9 mouse cellular contexts compared by ENCODE assay signal in the genomic region with DNA sequence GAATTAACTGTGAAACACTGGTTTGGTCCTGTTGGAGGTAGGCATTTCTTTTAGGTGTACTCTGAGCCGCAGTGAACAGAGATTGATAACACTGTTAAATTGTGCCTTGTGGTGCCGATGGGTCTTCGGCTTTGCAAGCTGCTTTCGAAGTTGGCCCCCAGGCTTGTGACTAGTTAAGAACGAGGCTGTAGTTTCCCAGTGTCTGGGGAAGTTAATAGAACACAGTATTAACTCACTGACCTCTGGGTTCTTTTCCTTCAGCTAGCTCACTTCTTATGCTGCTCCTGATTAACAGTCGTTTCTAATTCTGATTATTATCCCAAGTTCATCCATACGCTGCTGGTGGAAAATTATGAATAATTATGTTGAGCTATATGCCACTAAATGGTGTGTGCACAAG. TPM values are rescaled to one million over a fixed set of nuclear protein-coding genes. Genes with fewer than 3 reads are reported as not detected.
DNase-seq lines count a peak whose midpoint lies in the region; ATAC-seq and TF ChIP-seq lines count a peak whose summit lies in the region.
"Had no signal": no experiment of that assay in that cellular context is flagged by ENCODE, and none has a peak within 500 bp of the region (broad histone marks: within the 10 kb centered on the region; RNA-seq: fewer than 3 reads in every experiment).

No protein-coding gene starts in this region.

- H3K27me3 ChIP-seq in lung, embryonic 14.5 days (ENCODE audit: insufficient read depth, low read length): no peaks in the 10 kb centered on the region
- H3K27me3 ChIP-seq in forebrain, postnatal 0 days (ENCODE audit: insufficient read depth, low read length): no peaks in the 10 kb centered on the region
- no peaks in the 10 kb centered on the region for H3K27me3 ChIP-seq in limb, embryonic 10.5 days (ENCODE audit: low read depth, poor library complexity, severe bottlenecking)

- no peak for TF ChIP-seq POLR2A in olfactory bulb, adult 2 months (IDR thresholded peaks at IDR 0.05; ENCODE audit: insufficient read depth, low read depth, low read length)

- peak overlapping the region; percentile 75 for H3K9ac ChIP-seq in lung, embryonic 14.5 days
- H3K9ac ChIP-seq in forebrain, postnatal 0 days: peak overlapping the region; percentile 90

- no peak for DNase-seq in lung, embryonic 14.5 days
- no peak for DNase-seq in lung, postnatal 36 days
- DNase-seq in forebrain, postnatal 0 days: no peak
- no peak for DNase-seq in limb, embryonic 10.5 days (ENCODE audit: low spot score)
- no peak for DNase-seq in spleen, postnatal 4 days (ENCODE audit: low spot score in 2 of 2)
- no peak for DNase-seq in cerebellum, adult 11 months
- DNase-seq in ovary, postnatal 36 days (ENCODE audit: low spot score): no peak

- no peak for TF ChIP-seq CTCF in lung, embryonic 14.5 days (IDR thresholded peaks at IDR 0.05; ENCODE audit: low read depth)
- no peak for TF ChIP-seq CTCF in forebrain, postnatal 0 days (IDR thresholded peaks at IDR 0.05; ENCODE audit: low read depth)
- no peak for TF ChIP-seq CTCF in olfactory bulb, adult 2 months (IDR thresholded peaks at IDR 0.05; ENCODE audit: insufficient read depth, low read depth, low read length)

- peak overlapping the region; percentile 66 for H3K4me2 ChIP-seq in lung, embryonic 14.5 days
- H3K4me2 ChIP-seq in forebrain, postnatal 0 days (ENCODE audit: low read depth): peak overlapping the region; percentile 58

- no peaks in the 10 kb centered on the region for H3K9me3 ChIP-seq in lung, embryonic 14.5 days (ENCODE audit: low read depth, low read length)
- no peaks in the 10 kb centered on the region for H3K9me3 ChIP-seq in forebrain, postnatal 0 days (ENCODE audit: low read length)
- H3K9me3 ChIP-seq in limb, embryonic 10.5 days (replicated peaks): no peaks in the 10 kb centered on the region

- ATAC-seq in lung, embryonic 14.5 days (ENCODE audit: insufficient read depth): no peak
- ATAC-seq in forebrain, postnatal 0 days: no peak

- no peaks in the 10 kb centered on the region for H3K36me3 ChIP-seq in lung, embryonic 14.5 days (ENCODE audit: insufficient read depth)
- H3K36me3 ChIP-seq in forebrain, postnatal 0 days (ENCODE audit: insufficient read depth): peaks cover 9% of the 10 kb centered on the region
- H3K36me3 ChIP-seq in limb, embryonic 10.5 days: no peaks in the 10 kb centered on the region

- WGBS in lung, embryonic 14.5 days: 30% methylated on average over 7 of the region's 7 CpGs
- 45% methylated on average over 7 of the region's 7 CpGs for WGBS in forebrain, postnatal 0 days
- WGBS in limb, embryonic 10.5 days: 57% methylated on average over 7 of the region's 7 CpGs
- 28% methylated on average over 7 of the region's 7 CpGs for whole genome bisulfite sequencing in olfactory bulb, adult 2 months

- peak overlapping the region; percentile 84 for H3K4me3 ChIP-seq in lung, embryonic 14.5 days (ENCODE audit: low read depth, low read length)
- peak overlapping the region; percentile 83 for H3K4me3 ChIP-seq in forebrain, postnatal 0 days (ENCODE audit: low read depth, low read length)
- H3K4me3 ChIP-seq in limb, embryonic 10.5 days: peak overlapping the region; percentile 86; the same call in 1 of the 2 replicates
- H3K4me3 ChIP-seq in olfactory bulb, adult 2 months (ENCODE audit: insufficient read depth, low read depth, low read length): peak overlapping the region; percentile 37

- no peaks in the 10 kb centered on the region for H3K4me1 ChIP-seq in lung, embryonic 14.5 days (ENCODE audit: insufficient read depth)
- H3K4me1 ChIP-seq in forebrain, postnatal 0 days (ENCODE audit: insufficient read depth): peaks cover 13% of the 10 kb centered on the region
- H3K4me1 ChIP-seq in limb, embryonic 10.5 days: peaks cover 7% of the 10 kb centered on the region
- H3K4me1 ChIP-seq in olfactory bulb, adult 2 months (ENCODE audit: control insufficient read depth, insufficient read depth, low read length): no peaks in the 10 kb centered on the region; the same call in 1 of the 2 replicates

- H3K27ac ChIP-seq in lung, embryonic 14.5 days (ENCODE audit: low read depth): no peak overlapping the region
- H3K27ac ChIP-seq in forebrain, postnatal 0 days (ENCODE audit: low read depth, low read length): no peak overlapping the region
- H3K27ac ChIP-seq in limb, embryonic 10.5 days: no peak overlapping the region
- H3K27ac ChIP-seq in olfactory bulb, adult 2 months (ENCODE audit: insufficient read depth, low read depth, low read length): no peak overlapping the region

RNA-seq across cellular contexts. Expression of a gene that starts 1.0 kb away (rescaled TPM):
- polyA plus RNA-seq in lung, embryonic 14.5 days (2014; fragmentation: Nextera tagmentation; extraction: Ambion mirVana): 76.1 and 77.8 TPM in 2 replicates
- 160 and 169 TPM in 2 replicates for total RNA-seq in forebrain, postnatal 0 days (2014; rRNA removed)
- 318 and 351 TPM in 2 replicates for polyA plus RNA-seq in forebrain, postnatal 0 days (2015; fragmentation: Nextera tagmentation; extraction: Ambion mirVana)
- 23.7 and 34.1 TPM in 2 replicates for polyA plus RNA-seq in limb, embryonic 10.5 days (2016; fragmentation: Nextera tagmentation; extraction: Ambion mirVana)
- polyA plus RNA-seq in olfactory bulb, adult 2 months (2012; ENCODE audit: insufficient read depth, insufficient read length, low replicate concordance, missing spikeins): not detected in 2 replicates

RNA-seq across cellular contexts. Expression of a gene that starts 40.8 kb away (rescaled TPM):
- polyA plus RNA-seq in lung, embryonic 14.5 days (2014; fragmentation: Nextera tagmentation; extraction: Ambion mirVana): not detected in 2 replicates
- not detected in 2 replicates for total RNA-seq in forebrain, postnatal 0 days (2014; rRNA removed)
- not detected in 2 replicates for polyA plus RNA-seq in forebrain, postnatal 0 days (2015; fragmentation: Nextera tagmentation; extraction: Ambion mirVana)
- polyA plus RNA-seq in limb, embryonic 10.5 days (2016; fragmentation: Nextera tagmentation; extraction: Ambion mirVana): not detected in 2 replicates
- polyA plus RNA-seq in olfactory bulb, adult 2 months (2012; ENCODE audit: insufficient read depth, insufficient read length, low replicate concordance, missing spikeins): not detected in 2 replicates
- total RNA-seq: layer of hippocampus, adult 8-10 months had no signal

RNA-seq across cellular contexts. Expression of a gene that starts 48.4 kb away (rescaled TPM):
- not detected in 2 replicates for polyA plus RNA-seq in lung, embryonic 14.5 days (2014; fragmentation: Nextera tagmentation; extraction: Ambion mirVana)
- not detected in 2 replicates for total RNA-seq in forebrain, postnatal 0 days (2014; rRNA removed)
- polyA plus RNA-seq in forebrain, postnatal 0 days (2015; fragmentation: Nextera tagmentation; extraction: Ambion mirVana): not detected in 2 replicates
- polyA plus RNA-seq in limb, embryonic 10.5 days (2016; fragmentation: Nextera tagmentation; extraction: Ambion mirVana): not detected in 2 replicates
- not detected in 2 replicates for polyA plus RNA-seq in olfactory bulb, adult 2 months (2012; ENCODE audit: insufficient read depth, insufficient read length, low replicate concordance, missing spikeins)
- total RNA-seq: layer of hippocampus, adult 8-10 months had no signal

RNA-seq across cellular contexts. Expression of a gene that starts 58.0 kb away (rescaled TPM):
- polyA plus RNA-seq in lung, embryonic 14.5 days (2014; fragmentation: Nextera tagmentation; extraction: Ambion mirVana): not detected in 2 replicates
- not detected in 2 replicates for total RNA-seq in forebrain, postnatal 0 days (2014; rRNA removed)
- polyA plus RNA-seq in forebrain, postnatal 0 days (2015; fragmentation: Nextera tagmentation; extraction: Ambion mirVana): not detected in 2 replicates
- polyA plus RNA-seq in limb, embryonic 10.5 days (2016; fragmentation: Nextera tagmentation; extraction: Ambion mirVana): not detected in 2 replicates
- polyA plus RNA-seq in olfactory bulb, adult 2 months (2012; ENCODE audit: insufficient read depth, insufficient read length, low replicate concordance, missing spikeins): not detected in 2 replicates
- total RNA-seq: layer of hippocampus, adult 8-10 months had no signal
